Mouse (Mus musculus) midbrain, embryonic 14.5 days (tissue): ENCODE measurements around the gene Ccdc184. TPM values are rescaled to one million over a fixed set of nuclear protein-coding genes. Genes with fewer than 3 reads are reported as not detected.

Experiments
- ATAC-seq: fragments of 200-750 bp; cut with Nextera tagmentation; 2 replicates; pipeline ENCODE4 v1.8.0; 2017; ENCODE audit warnings: moderate number of reproducible peaks, moderate library complexity; ENCODE audit not compliant: low FRiP score, low TSS enrichment
- DNase-seq: peaks from one replicate; pipeline ENCODE4 v3.0.0-alpha.2; 2015
- H3K27ac ChIP-seq: fragments of 300-500 bp; sonication (generic); replicated peaks from 2 replicates; pipeline ENCODE4 v1.5.1; 2014; ENCODE audit warnings: mild to moderate bottlenecking, low read depth, low read length, moderate library complexity
- H3K27me3 ChIP-seq: fragments of 300-500 bp; sonication (generic); 2 replicates; pipeline ENCODE4 v1.6.1; 2014; ENCODE audit warnings: low read length, control low read depth, mixed read lengths; ENCODE audit not compliant: control insufficient read depth, insufficient read depth
- H3K36me3 ChIP-seq: fragments of 300-500 bp; sonication (generic); 2 replicates; pipeline ENCODE4 v1.6.1; 2014; ENCODE audit warnings: low read length, control low read depth; ENCODE audit not compliant: control insufficient read depth, insufficient read depth
- H3K4me1 ChIP-seq: fragments of 300-500 bp; sonication (generic); 2 replicates; pipeline ENCODE4 v1.6.1; 2014; ENCODE audit warnings: mild to moderate bottlenecking, antibody characterized with exemption, low read length, control low read depth; ENCODE audit not compliant: control insufficient read depth, insufficient read depth
- H3K4me2 ChIP-seq: fragments of 300-500 bp; sonication (generic); 2 replicates; pipeline ENCODE4 v1.6.1; 2014; ENCODE audit warnings: mild to moderate bottlenecking, low read length, moderate library complexity
- H3K4me3 ChIP-seq: fragments of 300-500 bp; sonication (generic); replicated peaks from 2 replicates; pipeline ENCODE4 v1.5.1; 2014; ENCODE audit warnings: low read depth, low read length
- H3K9ac ChIP-seq: fragments of 300-500 bp; sonication (generic); replicated peaks from 2 replicates; pipeline ENCODE4 v1.6.1; 2014; ENCODE audit warnings: mild to moderate bottlenecking, low read length, moderate library complexity
- H3K9me3 ChIP-seq: fragments of 300-500 bp; sonication (generic); 2 replicates; pipeline ENCODE4 v1.6.1; 2016; ENCODE audit warnings: low read length, control low read depth, mixed read lengths; ENCODE audit not compliant: control insufficient read depth
- WGBS: fragments of 180-500 bp; shearing (Covaris S2); extraction: QIAGEN DNeasy Blood & Tissue Kit; methylation state at CpG from one replicate; pipeline ENCODE4 v1.1.7; 2014; 5-methylcytosine and 5-hydroxymethylcytosine counted together
- polyA plus RNA-seq: library from polyadenylated mRNA; unstranded; fragments of >200 nt; fragmentation: Nextera tagmentation; extraction: Ambion mirVana; gene quantifications from 2 replicates; pipeline ENCODE4 v1.2.1, GENCODE M21; 2014

The Ccdc184 gene
- polyA plus RNA-seq, 1 experiment from 2014 or later, result 98.5 TPM

DNA sequence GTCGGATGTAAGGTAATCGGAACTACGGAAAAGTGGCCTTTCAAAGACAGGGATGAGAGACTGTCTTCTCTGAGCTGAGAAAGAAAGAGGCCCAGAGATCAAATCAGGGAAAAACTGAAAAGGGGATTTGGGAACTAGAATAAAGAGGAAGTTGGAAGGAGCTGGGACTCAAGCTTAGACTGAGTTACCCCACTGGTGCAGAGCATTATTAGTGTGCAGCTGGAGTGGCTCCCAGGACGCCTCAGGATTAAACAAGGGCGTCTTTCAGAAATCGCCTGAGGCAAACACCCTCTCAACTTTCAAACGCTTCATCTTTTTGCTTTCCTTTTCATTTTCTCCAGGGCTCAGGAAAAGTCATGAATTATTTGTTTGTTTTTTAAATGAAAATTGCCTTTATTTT is 14.0 kb upstream of the Ccdc184 start:
- H3K27ac ChIP-seq, result no peak overlapping the region
- H3K36me3 ChIP-seq, result no peaks in the 10 kb centered on the region
- peak; percentile 27 for DNase-seq
- no peak overlapping the region for H3K4me3 ChIP-seq
- H3K9ac ChIP-seq, result 0 out of 2 replicates have a peak overlapping the region, but pooled peaks have one; percentile 9
- WGBS, result 66% methylated on average over 7 of the region's 7 CpGs
- H3K27me3 ChIP-seq, result no peaks in the 10 kb centered on the region
- H3K4me1 ChIP-seq, result no peaks in the 10 kb centered on the region
- H3K9me3 ChIP-seq, result no peaks in the 10 kb centered on the region
- H3K4me2 ChIP-seq, result no peak overlapping the region
- no peak for ATAC-seq

DNA sequence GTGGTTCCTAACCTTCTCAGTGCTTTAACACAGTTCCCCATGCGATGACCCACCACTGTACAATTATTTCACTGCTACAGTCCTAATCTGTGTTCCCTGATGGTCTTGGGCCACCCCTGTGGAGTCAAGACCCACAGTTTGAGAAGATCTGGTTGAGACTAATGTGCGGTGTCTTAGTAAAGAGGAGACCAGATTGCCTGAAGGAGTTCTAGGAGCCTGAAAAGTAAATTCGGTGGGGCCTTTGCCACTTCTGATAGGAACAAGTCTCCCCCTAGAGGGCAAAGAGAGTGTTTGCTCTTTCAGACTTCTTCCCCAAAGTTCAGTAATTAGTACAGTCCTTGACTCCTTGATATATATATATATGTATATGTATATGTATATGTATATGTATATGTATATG is 13.3 kb upstream of the Ccdc184 start:
- H3K9me3 ChIP-seq, result no peaks in the 10 kb centered on the region
- no peak overlapping the region for H3K4me3 ChIP-seq
- H3K4me2 ChIP-seq, result no peak overlapping the region
- H3K9ac ChIP-seq, result no peak overlapping the region
- no peaks in the 10 kb centered on the region for H3K27me3 ChIP-seq
- ATAC-seq (no peak), DNase-seq (peak; percentile 84)
- WGBS, result 33% methylated on average over 3 of the region's 3 CpGs
- no peak overlapping the region for H3K27ac ChIP-seq
- H3K4me1 ChIP-seq, result no peaks in the 10 kb centered on the region
- no peaks in the 10 kb centered on the region for H3K36me3 ChIP-seq

DNA sequence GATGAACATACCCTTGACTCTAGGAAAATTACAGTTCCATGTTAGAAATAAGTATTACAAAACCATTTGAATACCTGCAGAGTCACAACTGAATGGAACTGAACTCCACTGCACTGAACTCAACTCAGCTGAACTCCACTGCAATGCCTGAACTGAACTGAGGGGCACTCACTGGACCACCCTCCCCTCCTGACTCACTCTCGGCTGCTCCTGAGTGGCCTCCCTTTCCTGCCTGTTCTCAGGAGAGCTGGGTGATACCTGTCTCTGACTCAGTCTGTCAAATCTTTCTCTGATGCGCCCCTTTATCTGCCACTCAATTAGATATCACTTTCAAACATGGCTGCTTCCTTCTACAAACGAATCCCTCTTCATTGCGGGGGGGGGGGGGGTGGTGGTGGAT is 12.8 kb upstream of the Ccdc184 start:
- Histone ChIP-seq H3K27ac (no peak overlapping the region), H3K4me1 (no peaks in the 10 kb centered on the region), H3K4me2 (no peak overlapping the region), H3K9ac (no peak overlapping the region), H3K4me3 (no peak overlapping the region), H3K36me3 (no peaks in the 10 kb centered on the region), H3K9me3 (no peaks in the 10 kb centered on the region), H3K27me3 (no peaks in the 10 kb centered on the region)
- DNase-seq (no peak), ATAC-seq (no peak)
- WGBS, result 52% methylated on average over 4 of the region's 4 CpGs

DNA sequence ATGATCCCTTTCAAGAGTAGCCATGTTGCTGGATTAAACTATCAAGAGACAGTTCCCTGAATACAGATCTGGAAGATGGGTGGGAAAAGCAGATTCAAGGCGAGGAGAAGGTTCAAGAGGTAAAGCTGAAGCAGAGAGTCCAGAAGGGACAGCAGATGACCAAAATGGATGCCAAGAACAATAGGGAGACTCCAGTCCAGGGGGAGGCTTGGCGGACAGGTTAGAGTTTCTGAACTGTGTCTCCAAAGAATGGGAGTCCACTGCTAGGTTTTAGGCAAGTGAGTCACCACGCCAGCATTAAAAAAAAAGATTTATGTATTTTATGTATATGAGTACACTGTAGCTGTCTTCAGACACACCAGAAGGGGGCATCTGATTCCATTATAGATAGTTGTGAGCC is 12.3 kb upstream of the Ccdc184 start:
- no peak for ATAC-seq

DNA sequence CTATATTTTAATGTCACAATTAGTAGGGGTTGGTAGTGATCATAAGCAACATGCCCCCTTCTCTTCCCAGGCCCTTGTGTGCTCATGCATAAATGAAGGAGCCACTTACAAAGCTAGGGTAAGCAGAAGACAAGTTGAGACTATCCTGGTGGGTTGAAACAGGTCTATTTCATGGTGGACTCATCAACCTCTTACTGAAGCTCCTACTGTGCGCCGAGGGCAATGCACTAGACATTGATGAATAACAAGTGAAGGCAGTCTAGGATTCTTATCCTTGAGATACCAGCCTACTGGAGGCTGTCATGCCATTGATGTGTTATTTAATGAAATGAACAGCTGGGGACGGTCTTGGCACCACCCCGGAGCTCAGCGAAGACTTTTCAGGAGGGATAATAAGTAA is 11.7 kb upstream of the Ccdc184 start:
- H3K9me3 ChIP-seq, result no peaks in the 10 kb centered on the region
- H3K4me1 ChIP-seq, result no peaks in the 10 kb centered on the region
- H3K27me3 ChIP-seq, result no peaks in the 10 kb centered on the region
- WGBS, result 87% methylated on average over 5 of the region's 5 CpGs
- ATAC-seq, result no peak
- H3K27ac ChIP-seq, result no peak overlapping the region
- DNase-seq, result no peak
- no peak overlapping the region for H3K9ac ChIP-seq
- no peaks in the 10 kb centered on the region for H3K36me3 ChIP-seq
- no peak overlapping the region for H3K4me2 ChIP-seq
- no peak overlapping the region for H3K4me3 ChIP-seq

More for the DNA sequence above, 12.3 kb upstream of the Ccdc184 start:
- 91% methylated on average over 3 of the region's 3 CpGs for WGBS
- Histone ChIP-seq H3K27me3 (no peaks in the 10 kb centered on the region), H3K4me1 (no peaks in the 10 kb centered on the region), H3K36me3 (no peaks in the 10 kb centered on the region), H3K4me3 (no peak overlapping the region), H3K27ac (no peak overlapping the region), H3K9ac (no peak overlapping the region), H3K9me3 (no peaks in the 10 kb centered on the region), H3K4me2 (no peak overlapping the region)
- DNase-seq, result no peak

DNA sequence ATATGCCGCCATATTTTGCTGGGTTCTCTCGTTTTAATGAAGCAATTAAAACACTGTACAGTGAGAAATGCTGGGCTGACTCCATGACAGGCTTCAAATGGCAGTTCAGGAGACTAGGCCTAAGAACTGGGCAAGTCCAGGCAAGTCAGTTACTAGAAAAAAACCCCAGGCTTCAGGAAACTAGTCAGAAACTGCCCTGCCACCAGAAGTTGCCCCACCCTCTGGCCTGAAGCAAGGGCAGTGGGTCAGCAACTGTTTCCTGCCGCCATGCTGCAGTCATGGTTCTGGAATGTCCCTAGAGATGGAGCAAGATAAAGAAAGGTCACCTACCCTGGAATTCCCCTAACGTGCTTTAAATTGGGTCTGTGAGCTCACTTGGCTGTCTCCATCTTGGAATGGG is 11.0 kb upstream of the Ccdc184 start:
- no peak for DNase-seq
- Histone ChIP-seq H3K27me3 (no peaks in the 10 kb centered on the region), H3K9ac (no peak overlapping the region), H3K36me3 (no peaks in the 10 kb centered on the region), H3K4me2 (no peak overlapping the region), H3K4me3 (no peak overlapping the region), H3K4me1 (no peaks in the 10 kb centered on the region), H3K27ac (no peak overlapping the region), H3K9me3 (no peaks in the 10 kb centered on the region)
- ATAC-seq, result no peak
- WGBS, result 85% methylated on average over 4 of the region's 4 CpGs

DNA sequence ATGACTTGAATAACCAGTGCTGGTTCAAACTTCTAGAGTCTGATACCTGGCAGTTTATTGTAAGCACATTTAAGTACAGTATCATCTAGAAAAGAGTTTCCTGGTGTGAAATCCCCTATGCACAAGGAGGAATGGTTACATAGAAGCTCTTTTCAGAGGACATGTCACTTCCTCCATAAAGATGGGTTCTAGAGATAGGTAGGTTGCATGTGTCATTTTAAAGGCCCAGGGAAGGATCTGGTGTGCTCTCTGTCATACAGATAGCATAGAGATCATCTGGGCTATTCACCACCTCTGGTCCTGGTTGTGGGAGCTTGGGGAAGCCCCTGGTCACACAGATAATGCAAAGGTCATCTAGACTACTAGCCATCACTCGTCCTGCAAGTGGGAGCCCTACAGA is 9.7 kb upstream of the Ccdc184 start:
- no peak overlapping the region for H3K4me3 ChIP-seq
- H3K4me2 ChIP-seq, result no peak overlapping the region
- no peak overlapping the region for H3K9ac ChIP-seq
- DNase-seq (no peak), ATAC-seq (no peak)
- H3K4me1 ChIP-seq, result no peaks in the 10 kb centered on the region
- H3K27me3 ChIP-seq, result no peaks in the 10 kb centered on the region
- H3K27ac ChIP-seq, result no peak overlapping the region
- H3K9me3 ChIP-seq, result no peaks in the 10 kb centered on the region
- no peaks in the 10 kb centered on the region for H3K36me3 ChIP-seq
- 75% methylated on average over 1 of the region's 1 CpGs for WGBS

DNA sequence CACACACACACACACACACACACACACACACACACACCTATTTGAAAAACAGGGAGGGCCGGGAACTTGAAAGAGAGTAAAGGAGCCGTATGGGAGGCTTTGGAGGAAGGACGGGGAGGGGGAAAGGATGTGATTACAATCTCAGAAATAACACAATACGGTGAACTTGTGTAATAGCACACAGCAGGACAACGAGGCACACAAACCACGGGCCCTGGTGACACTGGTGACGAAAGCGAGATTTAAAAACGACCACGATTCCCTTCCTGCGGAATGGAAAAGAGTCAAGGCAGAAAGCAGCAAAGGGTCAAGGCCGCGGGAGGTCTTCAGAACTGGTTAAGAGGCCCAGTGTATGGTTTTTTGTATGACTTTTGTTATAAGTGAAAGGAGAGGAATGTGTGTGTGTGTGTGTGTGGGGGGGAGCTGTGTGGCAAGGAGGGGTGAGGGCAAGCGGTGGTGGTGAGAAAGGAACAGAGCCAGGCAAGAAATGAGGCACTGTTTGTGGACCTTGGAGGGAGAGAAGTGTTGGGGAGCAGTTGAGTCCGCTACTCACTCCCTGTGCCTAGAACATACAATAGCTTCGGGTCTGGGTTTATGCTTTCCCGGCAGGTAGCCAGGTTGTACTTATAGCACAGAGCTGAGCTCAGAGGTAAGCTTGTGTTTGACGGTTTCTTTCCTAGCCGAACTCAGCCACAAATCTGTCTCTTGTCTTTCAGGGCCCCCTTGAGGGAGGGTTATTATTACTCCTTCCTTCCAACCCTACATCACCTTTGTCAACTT is 5.7 kb upstream of the Ccdc184 start:
- Histone ChIP-seq H3K27me3 (no peaks in the 10 kb centered on the region), H3K9ac (no peak overlapping the region)
- no peak for DNase-seq

DNA sequence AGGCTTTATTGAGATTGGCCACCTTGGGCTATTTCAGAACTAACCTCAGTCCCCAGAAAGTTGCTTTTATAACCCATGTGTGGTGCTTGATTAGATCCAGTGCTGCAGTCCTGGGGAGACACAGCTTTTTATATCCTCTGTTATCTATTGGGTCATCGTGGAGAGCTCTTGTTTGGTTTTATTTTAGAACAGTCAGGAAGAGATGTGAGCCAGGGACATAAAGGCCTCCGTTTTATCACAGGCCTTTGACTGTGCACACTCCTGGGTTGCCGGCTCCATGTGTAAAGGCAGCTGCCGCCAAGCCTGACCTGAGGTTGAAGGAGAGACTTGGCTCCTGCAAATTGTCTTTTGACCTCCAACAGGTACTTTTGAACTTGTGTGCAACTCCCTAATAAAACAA is 4.4 kb upstream of the Ccdc184 start:
- Histone ChIP-seq H3K4me2 (no peak overlapping the region), H3K27ac (no peak overlapping the region), H3K27me3 (no peaks in the 10 kb centered on the region), H3K36me3 (no peaks in the 10 kb centered on the region), H3K4me3 (no peak overlapping the region), H3K9ac (no peak overlapping the region), H3K9me3 (no peaks in the 10 kb centered on the region), H3K4me1 (peaks cover 6% of the 10 kb centered on the region; the same call in 1 of the 2 replicates)
- 85% methylated on average over 4 of the region's 4 CpGs for WGBS
- no peak for ATAC-seq
- DNase-seq, result no peak

More for the DNA sequence above, 5.7 kb upstream of the Ccdc184 start:
- Histone ChIP-seq H3K9me3 (no peaks in the 10 kb centered on the region), H3K4me1 (peaks cover 1% of the 10 kb centered on the region; the same call in 1 of the 2 replicates), H3K27ac (no peak overlapping the region), H3K4me2 (no peak overlapping the region), H3K4me3 (no peak overlapping the region), H3K36me3 (no peaks in the 10 kb centered on the region)
- no peak for ATAC-seq
- WGBS, result 61% methylated on average over 19 of the region's 19 CpGs
